In the genomic region with DNA sequence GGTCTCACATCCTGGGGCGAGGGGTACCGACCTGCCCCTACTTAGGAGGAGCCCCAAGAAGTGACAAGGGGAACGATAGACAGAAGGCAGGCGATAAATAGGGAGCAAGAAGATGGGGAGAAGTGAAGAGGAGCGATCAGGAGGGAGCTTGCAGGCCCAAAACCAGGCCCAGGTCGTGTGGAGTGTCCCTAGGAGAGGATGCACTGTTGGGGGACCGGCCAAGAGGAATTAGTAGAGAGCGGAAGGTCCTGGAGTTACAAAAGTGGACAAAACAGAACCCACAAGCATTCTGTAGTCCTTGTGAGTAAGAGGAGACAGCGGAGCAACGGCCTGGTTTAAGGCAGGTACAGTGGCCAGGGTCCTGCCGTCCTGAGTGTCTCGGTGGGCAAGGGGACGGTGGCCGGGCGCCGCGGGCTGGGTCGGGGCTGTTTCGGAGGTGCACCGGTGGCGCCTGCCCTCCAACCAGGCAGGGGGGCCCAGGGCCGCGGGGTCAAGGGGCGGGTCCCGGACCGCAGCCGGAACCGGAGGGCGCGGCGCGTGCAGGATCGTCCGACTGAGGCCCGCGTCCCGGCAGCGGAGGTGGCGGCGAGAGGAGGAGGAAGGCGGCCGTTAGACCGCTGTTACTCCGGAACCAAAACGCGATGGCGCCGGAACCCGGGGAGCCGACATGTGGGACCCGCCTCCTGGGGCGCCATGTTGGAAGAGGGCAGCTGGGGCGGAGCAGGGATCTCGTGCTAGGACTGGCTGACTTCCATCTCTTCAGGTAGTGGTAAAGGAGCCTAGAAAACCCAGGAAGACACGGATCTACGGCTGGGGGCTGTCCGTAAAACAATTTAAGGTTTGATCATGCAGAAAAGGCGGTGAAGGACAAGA, we compare ENCODE assay signal across 7 mouse cellular contexts. TPM values are rescaled to one million over a fixed set of nuclear protein-coding genes. Genes with fewer than 3 reads are reported as not detected.
DNase-seq lines count a peak whose midpoint lies in the region; ATAC-seq lines count a peak whose summit lies in the region.

TSS of gene Map2k5 (minus strand) at position 633 of the 873 bp plus-strand sequence.

- H3K4me2 ChIP-seq in embryonic facial prominence, embryonic 11.5 days (ENCODE audit: low read depth, low read length) = peak within 1 kb of the TSS; percentile 76
- H3K4me2 ChIP-seq in limb, embryonic 11.5 days (ENCODE audit: low read depth, severe bottlenecking) = peak within 1 kb of the TSS; percentile 73
- peak within 1 kb of the TSS; percentile 91 for H3K4me2 ChIP-seq in midbrain, embryonic 14.5 days (ENCODE audit: low read length)

- H3K4me3 ChIP-seq in embryonic facial prominence, embryonic 11.5 days (ENCODE audit: low read depth, low read length) = peak within 1 kb of the TSS; percentile 78
- H3K4me3 ChIP-seq in limb, embryonic 11.5 days (ENCODE audit: low read depth, low read length) = peak within 1 kb of the TSS; percentile 70
- peak within 1 kb of the TSS; percentile 83 for H3K4me3 ChIP-seq in midbrain, embryonic 14.5 days (replicated peaks; ENCODE audit: low read depth, low read length)

- peak; percentile 95 for DNase-seq in adrenal gland, postnatal 14 days
- DNase-seq in embryonic facial prominence, embryonic 11.5 days (ENCODE audit: low spot score) = peak; percentile 91
- peak; percentile 92 for DNase-seq in kidney, adult 18-20 months
- peak; percentile 92 for DNase-seq in limb, embryonic 11.5 days (ENCODE audit: low spot score)
- peak; percentile 95 for DNase-seq in midbrain, embryonic 14.5 days
- peak; percentile 83 to 91 for DNase-seq in spleen, adult 18-20 months

- WGBS in embryonic facial prominence, embryonic 11.5 days = 1% methylated on average over 52 of the region's 58 CpGs
- WGBS in limb, embryonic 11.5 days = under 1% methylated on average over 58 of the region's 58 CpGs
- 1% methylated on average over 58 of the region's 58 CpGs for WGBS in midbrain, embryonic 14.5 days

- H3K27ac ChIP-seq in embryonic facial prominence, embryonic 11.5 days (replicated peaks; ENCODE audit: low read depth, low read length) = peak within 1 kb of the TSS; percentile 77
- H3K27ac ChIP-seq in limb, embryonic 11.5 days (replicated peaks; ENCODE audit: low read depth, low read length) = peak within 1 kb of the TSS; percentile 79
- H3K27ac ChIP-seq in midbrain, embryonic 14.5 days (replicated peaks; ENCODE audit: low read depth, low read length) = peak within 1 kb of the TSS; percentile 84

- ATAC-seq in embryonic facial prominence, embryonic 11.5 days (replicated peaks; ENCODE audit: insufficient number of reproducible peaks, low FRiP score, low TSS enrichment, low read depth) = peak; percentile 91
- ATAC-seq in granulocyte monocyte progenitor cell, adult 5-6 weeks (replicated peaks; ENCODE audit: poor library complexity, severe bottlenecking) = peak; percentile 96
- ATAC-seq in limb, embryonic 11.5 days (ENCODE audit: insufficient number of reproducible peaks, low FRiP score, low TSS enrichment, low read depth) = peak; percentile 79; the same call in 1 of the 2 replicates
- peak; percentile 92 for ATAC-seq in midbrain, embryonic 14.5 days (ENCODE audit: low FRiP score, low TSS enrichment)

- H3K27me3 ChIP-seq in embryonic facial prominence, embryonic 11.5 days (ENCODE audit: control insufficient read depth, insufficient read depth, low read length) = no peaks in the 10 kb centered on the region
- no peaks in the 10 kb centered on the region for H3K27me3 ChIP-seq in limb, embryonic 11.5 days (ENCODE audit: control insufficient read depth, insufficient read depth, low read length)
- H3K27me3 ChIP-seq in midbrain, embryonic 14.5 days (ENCODE audit: control insufficient read depth, insufficient read depth, low read length) = no peaks in the 10 kb centered on the region

- H3K9ac ChIP-seq in embryonic facial prominence, embryonic 11.5 days (replicated peaks; ENCODE audit: low read length) = peak within 1 kb of the TSS; percentile 87
- peak within 1 kb of the TSS; percentile 81 for H3K9ac ChIP-seq in limb, embryonic 11.5 days (ENCODE audit: low read length)
- peak within 1 kb of the TSS; percentile 87 for H3K9ac ChIP-seq in midbrain, embryonic 14.5 days (replicated peaks; ENCODE audit: low read length)

- H3K36me3 ChIP-seq in embryonic facial prominence, embryonic 11.5 days (replicated peaks; ENCODE audit: control insufficient read depth, insufficient read depth, low read depth, low read length) = no peaks in the 10 kb centered on the region
- H3K36me3 ChIP-seq in limb, embryonic 11.5 days (ENCODE audit: control insufficient read depth, insufficient read depth, low read length) = no peaks in the 10 kb centered on the region
- no peaks in the 10 kb centered on the region for H3K36me3 ChIP-seq in midbrain, embryonic 14.5 days (ENCODE audit: control insufficient read depth, insufficient read depth, low read length)

- H3K9me3 ChIP-seq in embryonic facial prominence, embryonic 11.5 days (replicated peaks; ENCODE audit: control insufficient read depth, low read length) = no peaks in the 10 kb centered on the region
- no peaks in the 10 kb centered on the region for H3K9me3 ChIP-seq in limb, embryonic 11.5 days (ENCODE audit: control insufficient read depth, low read length)
- no peaks in the 10 kb centered on the region for H3K9me3 ChIP-seq in midbrain, embryonic 14.5 days (ENCODE audit: control insufficient read depth, low read length)

- H3K4me1 ChIP-seq in embryonic facial prominence, embryonic 11.5 days (ENCODE audit: control insufficient read depth, insufficient read depth, low read length) = no peaks in the 10 kb centered on the region
- H3K4me1 ChIP-seq in limb, embryonic 11.5 days (ENCODE audit: control insufficient read depth, insufficient read depth, low read length) = peaks cover 7% of the 10 kb centered on the region; the same call in 1 of the 2 replicates
- H3K4me1 ChIP-seq in midbrain, embryonic 14.5 days (ENCODE audit: control insufficient read depth, insufficient read depth, low read length) = peaks cover 28% of the 10 kb centered on the region

RNA-seq across cellular contexts. Expression of gene Map2k5, which starts in this region (rescaled TPM):
- 30.4 and 33.9 TPM in 2 replicates for total RNA-seq in adrenal gland, postnatal 14 days (2021)
- 35.4 and 43.3 TPM in 2 replicates for polyA plus RNA-seq in embryonic facial prominence, embryonic 11.5 days (2014; fragmentation: Nextera tagmentation; extraction: Ambion mirVana)
- 27.2 and 35.3 TPM in 2 replicates for total RNA-seq in granulocyte monocyte progenitor cell, adult 5-6 weeks (2014; fragmentation: Nextera tagmentation)
- 21.3 and 33.0 TPM in 2 replicates for total RNA-seq in granulocyte monocyte progenitor cell, adult 5-6 weeks (2017)
- 39.8 and 42.0 TPM in 2 replicates for polyA plus RNA-seq in limb, embryonic 11.5 days (2014; fragmentation: Nextera tagmentation; extraction: Ambion mirVana)
- polyA plus RNA-seq in midbrain, embryonic 14.5 days (2014; fragmentation: Nextera tagmentation; extraction: Ambion mirVana) = 40.3 and 43.9 TPM in 2 replicates

Comparison
In these comparisons a context has a peak if more than half of its experiments do, and no peak if none do; other contexts are left out.
1. Peak in every context shown above with its lines: DNase-seq, ATAC-seq, H3K4me3 ChIP-seq and H3K27ac ChIP-seq.